Mouse (Mus musculus): ENCODE data around the gene Fbxw10. TPM values are rescaled to one million over a fixed set of nuclear protein-coding genes. Genes with fewer than 3 reads are reported as not detected.

Fbxw10 gene
- polyA plus RNA-seq, 1 experiment from 2014 or later = 0.24 TPM

- Histone ChIP-seq H3K36me3 (ENCODE audit: control insufficient read depth, insufficient read depth, low read length) (no peaks in the 10 kb centered on the region), H3K9ac (replicated peaks; ENCODE audit: low read length) (no peak overlapping the region), H3K27me3 (ENCODE audit: control insufficient read depth, insufficient read depth, low read length) (no peaks in the 10 kb centered on the region), H3K4me1 (ENCODE audit: control insufficient read depth, insufficient read depth, low read length) (no peaks in the 10 kb centered on the region), H3K27ac (replicated peaks; ENCODE audit: low read depth, low read length) (no peak overlapping the region), H3K4me2 (ENCODE audit: low read length) (no peak overlapping the region), H3K4me3 (replicated peaks; ENCODE audit: low read depth, low read length) (no peak overlapping the region), H3K9me3 (ENCODE audit: control insufficient read depth, low read length) (no peaks in the 10 kb centered on the region)
- no peak for ATAC-seq (ENCODE audit: low FRiP score, low TSS enrichment)
- 94% methylated on average over 6 of the region's 6 CpGs for WGBS
- DNase-seq = no peak
These were observed 6.5 kb downstream of the Fbxw10 start for GRCm38 (mm10) chr11:62853334-62853733.

GRCm38 (mm10) chr11:62865562-62865961 lies 18.7 kb downstream of the Fbxw10 start:
- Histone ChIP-seq H3K36me3 (ENCODE audit: control insufficient read depth, insufficient read depth, low read length) (no peaks in the 10 kb centered on the region), H3K27ac (replicated peaks; ENCODE audit: low read depth, low read length) (no peak overlapping the region), H3K4me1 (ENCODE audit: control insufficient read depth, insufficient read depth, low read length) (no peaks in the 10 kb centered on the region), H3K27me3 (ENCODE audit: control insufficient read depth, insufficient read depth, low read length) (no peaks in the 10 kb centered on the region), H3K9me3 (ENCODE audit: control insufficient read depth, low read length) (no peaks in the 10 kb centered on the region), H3K9ac (replicated peaks; ENCODE audit: low read length) (no peak overlapping the region), H3K4me3 (replicated peaks; ENCODE audit: low read depth, low read length) (no peak overlapping the region), H3K4me2 (ENCODE audit: low read length) (no peak overlapping the region)
- 77% methylated on average over 4 of the region's 4 CpGs for WGBS
- DNase-seq (no peak), ATAC-seq (ENCODE audit: low FRiP score, low TSS enrichment) (no peak)

- Histone ChIP-seq H3K36me3 (ENCODE audit: control insufficient read depth, insufficient read depth, low read length) (no peaks in the 10 kb centered on the region), H3K4me3 (replicated peaks; ENCODE audit: low read depth, low read length) (no peak overlapping the region), H3K9me3 (ENCODE audit: control insufficient read depth, low read length) (no peaks in the 10 kb centered on the region), H3K27ac (replicated peaks; ENCODE audit: low read depth, low read length) (no peak overlapping the region), H3K9ac (replicated peaks; ENCODE audit: low read length) (no peak overlapping the region), H3K27me3 (ENCODE audit: control insufficient read depth, insufficient read depth, low read length) (no peaks in the 10 kb centered on the region), H3K4me1 (ENCODE audit: control insufficient read depth, insufficient read depth, low read length) (no peaks in the 10 kb centered on the region), H3K4me2 (ENCODE audit: low read length) (no peak overlapping the region)
- DNase-seq = no peak
- ATAC-seq (ENCODE audit: low FRiP score, low TSS enrichment) = no peak
- 89% methylated on average over 7 of the region's 7 CpGs for WGBS
These were observed 19.8 kb downstream of the Fbxw10 start for GRCm38 (mm10) chr11:62866685-62867084.

GRCm38 (mm10) chr11:62869201-62869600 lies 22.3 kb downstream of the Fbxw10 start:
- 82% methylated on average over 5 of the region's 5 CpGs for WGBS
- no peak for DNase-seq
- H3K4me2 ChIP-seq (ENCODE audit: low read length) = no peak overlapping the region
- H3K27ac ChIP-seq (replicated peaks; ENCODE audit: low read depth, low read length) = no peak overlapping the region
- no peaks in the 10 kb centered on the region for H3K4me1 ChIP-seq (ENCODE audit: control insufficient read depth, insufficient read depth, low read length)
- no peak for ATAC-seq (ENCODE audit: low FRiP score, low TSS enrichment)
- no peak overlapping the region for H3K9ac ChIP-seq (replicated peaks; ENCODE audit: low read length)
- H3K4me3 ChIP-seq (replicated peaks; ENCODE audit: low read depth, low read length) = no peak overlapping the region
- H3K9me3 ChIP-seq (ENCODE audit: control insufficient read depth, low read length) = no peaks in the 10 kb centered on the region
- H3K27me3 ChIP-seq (ENCODE audit: control insufficient read depth, insufficient read depth, low read length) = no peaks in the 10 kb centered on the region
- no peaks in the 10 kb centered on the region for H3K36me3 ChIP-seq (ENCODE audit: control insufficient read depth, insufficient read depth, low read length)

GRCm38 (mm10) chr11:62869715-62870371 lies 23.0 kb downstream of the Fbxw10 start:
- WGBS = 84% methylated on average over 8 of the region's 8 CpGs
- Histone ChIP-seq H3K27ac (replicated peaks; ENCODE audit: low read depth, low read length) (no peak overlapping the region), H3K4me3 (replicated peaks; ENCODE audit: low read depth, low read length) (no peak overlapping the region), H3K4me1 (ENCODE audit: control insufficient read depth, insufficient read depth, low read length) (no peaks in the 10 kb centered on the region), H3K27me3 (ENCODE audit: control insufficient read depth, insufficient read depth, low read length) (no peaks in the 10 kb centered on the region), H3K4me2 (ENCODE audit: low read length) (no peak overlapping the region), H3K9me3 (ENCODE audit: control insufficient read depth, low read length) (no peaks in the 10 kb centered on the region), H3K9ac (replicated peaks; ENCODE audit: low read length) (no peak overlapping the region), H3K36me3 (ENCODE audit: control insufficient read depth, insufficient read depth, low read length) (no peaks in the 10 kb centered on the region)
- no peak for ATAC-seq (ENCODE audit: low FRiP score, low TSS enrichment)
- no peak for DNase-seq

- 85% methylated on average over 9 of the region's 9 CpGs for WGBS
- H3K9me3 ChIP-seq (ENCODE audit: control insufficient read depth, low read length) = no peaks in the 10 kb centered on the region
- H3K27ac ChIP-seq (replicated peaks; ENCODE audit: low read depth, low read length) = no peak overlapping the region
- ATAC-seq (ENCODE audit: low FRiP score, low TSS enrichment) (no peak), DNase-seq (no peak)
- H3K27me3 ChIP-seq (ENCODE audit: control insufficient read depth, insufficient read depth, low read length) = no peaks in the 10 kb centered on the region
- no peak overlapping the region for H3K9ac ChIP-seq (replicated peaks; ENCODE audit: low read length)
- no peak overlapping the region for H3K4me2 ChIP-seq (ENCODE audit: low read length)
- no peaks in the 10 kb centered on the region for H3K36me3 ChIP-seq (ENCODE audit: control insufficient read depth, insufficient read depth, low read length)
- no peak overlapping the region for H3K4me3 ChIP-seq (replicated peaks; ENCODE audit: low read depth, low read length)
- H3K4me1 ChIP-seq (ENCODE audit: control insufficient read depth, insufficient read depth, low read length) = no peaks in the 10 kb centered on the region
These were observed 26.6 kb downstream of the Fbxw10 start for GRCm38 (mm10) chr11:62873479-62873878.

GRCm38 (mm10) chr11:62875696-62876095 lies 28.8 kb downstream of the Fbxw10 start:
- no peaks in the 10 kb centered on the region for H3K36me3 ChIP-seq (ENCODE audit: control insufficient read depth, insufficient read depth, low read length)
- WGBS = 85% methylated on average over 1 of the region's 1 CpGs
- no peak overlapping the region for H3K9ac ChIP-seq (replicated peaks; ENCODE audit: low read length)
- no peak overlapping the region for H3K27ac ChIP-seq (replicated peaks; ENCODE audit: low read depth, low read length)
- no peak overlapping the region for H3K4me3 ChIP-seq (replicated peaks; ENCODE audit: low read depth, low read length)
- H3K4me1 ChIP-seq (ENCODE audit: control insufficient read depth, insufficient read depth, low read length) = 0 out of 2 replicates have a peak, but pooled peaks cover 3% of the 10 kb centered on the region
- H3K9me3 ChIP-seq (ENCODE audit: control insufficient read depth, low read length) = no peaks in the 10 kb centered on the region
- ATAC-seq (ENCODE audit: low FRiP score, low TSS enrichment) (no peak), DNase-seq (no peak)
- H3K27me3 ChIP-seq (ENCODE audit: control insufficient read depth, insufficient read depth, low read length) = no peaks in the 10 kb centered on the region
- no peak overlapping the region for H3K4me2 ChIP-seq (ENCODE audit: low read length)

GRCm38 (mm10) chr11:62876445-62876844 lies 29.6 kb downstream of the Fbxw10 start:
- Histone ChIP-seq H3K27me3 (ENCODE audit: control insufficient read depth, insufficient read depth, low read length) (no peaks in the 10 kb centered on the region), H3K4me1 (ENCODE audit: control insufficient read depth, insufficient read depth, low read length) (0 out of 2 replicates have a peak, but pooled peaks cover 3% of the 10 kb centered on the region), H3K4me2 (ENCODE audit: low read length) (no peak overlapping the region), H3K36me3 (ENCODE audit: control insufficient read depth, insufficient read depth, low read length) (no peaks in the 10 kb centered on the region), H3K9ac (replicated peaks; ENCODE audit: low read length) (no peak overlapping the region), H3K9me3 (ENCODE audit: control insufficient read depth, low read length) (no peaks in the 10 kb centered on the region), H3K4me3 (replicated peaks; ENCODE audit: low read depth, low read length) (no peak overlapping the region), H3K27ac (replicated peaks; ENCODE audit: low read depth, low read length) (no peak overlapping the region)
- ATAC-seq (ENCODE audit: low FRiP score, low TSS enrichment) = no peak
- 88% methylated on average over 4 of the region's 4 CpGs for WGBS
- DNase-seq = no peak

GRCm38 (mm10) chr11:62877391-62877790 lies 30.5 kb downstream of the Fbxw10 start:
- Histone ChIP-seq H3K27me3 (ENCODE audit: control insufficient read depth, insufficient read depth, low read length) (no peaks in the 10 kb centered on the region), H3K36me3 (ENCODE audit: control insufficient read depth, insufficient read depth, low read length) (no peaks in the 10 kb centered on the region), H3K27ac (replicated peaks; ENCODE audit: low read depth, low read length) (no peak overlapping the region), H3K9me3 (ENCODE audit: control insufficient read depth, low read length) (no peaks in the 10 kb centered on the region), H3K4me1 (ENCODE audit: control insufficient read depth, insufficient read depth, low read length) (0 out of 2 replicates have a peak, but pooled peaks cover 3% of the 10 kb centered on the region), H3K4me3 (replicated peaks; ENCODE audit: low read depth, low read length) (no peak overlapping the region), H3K9ac (replicated peaks; ENCODE audit: low read length) (no peak overlapping the region), H3K4me2 (ENCODE audit: low read length) (no peak overlapping the region)
- 92% methylated on average over 1 of the region's 1 CpGs for WGBS
- ATAC-seq (ENCODE audit: low FRiP score, low TSS enrichment) (no peak), DNase-seq (no peak)

Data from midbrain, embryonic 14.5 days (tissue).